Mouse (Mus musculus) embryonic fibroblast, embryonic 13.5 days (primary cell): Measurements from ENCODE around the gene Acot7. TPM values are rescaled to one million over a fixed set of nuclear protein-coding genes. Genes with fewer than 3 reads are reported as not detected.

Experiments
- H3K27ac ChIP-seq: 2 replicates; pipeline ENCODE4 v1.5.1; 2012; ENCODE audit warnings: low read length, control low read depth, inconsistent platforms; ENCODE audit not compliant: insufficient read depth
- H3K4me1 ChIP-seq: 2 replicates; pipeline ENCODE4 v1.6.1; 2011; ENCODE audit warnings: low read length; ENCODE audit not compliant: control insufficient read depth, insufficient read depth
- H3K4me3 ChIP-seq: 2 replicates; pipeline ENCODE4 v1.5.1; 2011; ENCODE audit warnings: mild to moderate bottlenecking, control low read depth, low read length; ENCODE audit not compliant: insufficient read depth
- CTCF ChIP-seq: IDR thresholded peaks from 2 replicates; pipeline ENCODE4 v1.5.1; 2011; ENCODE audit warnings: mild to moderate bottlenecking, control low read depth, low read length, moderate library complexity, borderline replicate concordance; ENCODE audit not compliant: insufficient read depth
- POLR2A ChIP-seq: IDR thresholded peaks from 2 replicates; pipeline ENCODE4 v1.6.1; 2011; ENCODE audit warnings: low read depth, mild to moderate bottlenecking, control low read depth, low read length, moderate library complexity
- polyA plus RNA-seq: library from polyadenylated mRNA; stranded (reverse); fragments of >200 nt; gene quantifications from 2 replicates; pipeline ENCODE4 v1.2.4, GENCODE M21; 2011; ENCODE audit warnings: low read depth; ENCODE audit not compliant: missing spikeins, insufficient read length

Gene Acot7
- polyA plus RNA-seq, 1 experiment: 79.9 TPM

DNA sequence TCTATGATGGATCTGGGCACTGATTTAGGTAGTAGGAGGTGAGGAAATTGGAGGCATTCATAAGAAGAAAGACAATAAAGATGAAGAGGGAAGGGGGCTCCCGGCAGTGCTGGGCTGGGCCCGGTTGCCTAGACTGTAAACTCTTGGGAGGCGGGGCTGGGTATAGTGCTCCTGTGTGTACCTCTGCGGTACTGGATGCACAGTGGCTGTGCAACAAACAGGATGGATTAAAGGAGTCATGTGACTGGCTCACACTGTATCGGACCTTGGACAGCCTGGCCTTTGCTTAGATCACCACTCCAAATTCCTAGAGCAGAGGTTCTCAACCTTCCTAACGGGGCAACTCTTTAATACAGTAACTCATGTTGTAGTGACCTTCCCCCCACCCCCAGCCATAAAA lies 16.3 kb upstream of the Acot7 start:
- TF ChIP-seq POLR2A (no peak), CTCF (no peak)
- H3K27ac ChIP-seq: no peak overlapping the region
- no peaks in the 10 kb centered on the region for H3K4me1 ChIP-seq
- H3K4me3 ChIP-seq: no peak overlapping the region

- Histone ChIP-seq H3K4me3 (no peak overlapping the region), H3K27ac (no peak overlapping the region), H3K4me1 (no peaks in the 10 kb centered on the region)
- TF ChIP-seq POLR2A (no peak), CTCF (no peak)
Observed at GRCm38 (mm10) chr4:152162748-152163147, 15.2 kb upstream of the Acot7 start.

DNA sequence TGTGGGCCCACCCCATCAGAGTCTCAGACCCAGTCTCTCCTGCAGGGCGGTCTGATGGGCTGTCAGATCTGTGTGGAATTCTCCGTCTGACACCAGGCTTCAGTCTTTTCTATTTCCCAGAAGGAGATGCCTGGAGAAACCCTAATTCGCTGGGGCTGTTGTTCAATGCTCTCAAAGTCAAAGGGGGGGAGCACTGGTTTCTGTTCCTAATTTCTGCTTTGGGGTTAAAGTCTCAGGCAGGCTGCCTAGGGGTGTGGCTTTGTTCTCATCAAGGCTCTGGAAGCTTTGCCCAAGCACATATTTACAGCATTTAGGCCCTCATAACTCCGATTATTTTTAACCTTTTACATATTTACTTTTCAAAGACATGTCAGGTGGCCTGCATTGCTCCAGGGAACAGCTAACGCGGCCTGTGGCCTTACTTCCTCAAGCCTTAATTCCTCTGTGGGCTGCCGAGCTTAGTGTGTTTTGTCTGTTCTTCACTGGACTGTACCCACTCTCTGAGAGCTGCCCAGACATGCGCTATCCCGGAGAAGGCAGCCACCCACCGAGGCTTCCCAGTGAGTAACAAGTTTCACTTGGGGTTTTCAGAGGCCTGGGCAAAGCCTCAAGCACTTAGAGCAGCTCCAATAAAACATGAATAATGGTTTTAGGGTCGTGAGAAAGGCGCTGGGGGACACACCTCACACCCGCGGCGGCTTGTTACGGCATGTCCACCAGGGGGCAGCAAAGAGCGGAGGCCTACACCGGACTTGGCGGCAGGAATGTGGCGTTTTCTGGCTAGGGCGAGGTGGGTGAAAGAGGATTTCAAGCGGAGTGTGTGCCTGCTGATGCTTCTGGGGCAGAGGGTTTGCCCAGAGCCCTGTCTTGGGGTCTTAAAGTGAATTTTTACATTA lies 12.7 kb upstream of the Acot7 start:
- H3K4me1 ChIP-seq: no peaks in the 10 kb centered on the region
- no peak overlapping the region for H3K4me3 ChIP-seq
- TF ChIP-seq CTCF (peak; percentile 88), POLR2A (no peak)
- H3K27ac ChIP-seq: peak overlapping the region; percentile 70

- no peak overlapping the region for H3K27ac ChIP-seq
- no peak overlapping the region for H3K4me3 ChIP-seq
- no peaks in the 10 kb centered on the region for H3K4me1 ChIP-seq
- TF ChIP-seq POLR2A (no peak), CTCF (no peak)
Observed at GRCm38 (mm10) chr4:152168052-152168451, 9.9 kb upstream of the Acot7 start.

DNA sequence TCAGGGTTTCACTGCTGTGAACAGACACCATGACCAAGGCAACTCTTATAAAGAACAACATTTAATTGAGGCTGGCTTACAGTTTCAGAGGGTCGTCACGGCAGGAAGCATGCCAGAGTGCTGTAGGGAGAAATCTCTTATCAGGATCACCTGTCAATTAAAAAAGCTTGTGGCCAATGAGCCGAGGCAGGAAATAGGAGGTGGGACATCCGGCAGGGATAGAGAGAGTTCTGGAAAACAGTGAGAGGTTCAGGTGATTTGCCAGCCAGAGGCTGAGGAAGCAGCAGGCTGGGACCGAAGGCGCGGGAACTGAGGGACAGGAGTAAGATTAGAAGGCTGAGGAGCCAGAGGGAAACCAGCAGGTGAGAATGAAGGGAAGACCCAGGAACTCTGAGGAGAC lies 8.8 kb upstream of the Acot7 start:
- no peak overlapping the region for H3K27ac ChIP-seq
- H3K4me3 ChIP-seq: no peak overlapping the region
- TF ChIP-seq POLR2A (no peak), CTCF (no peak)
- H3K4me1 ChIP-seq: no peaks in the 10 kb centered on the region

- no peak for TF ChIP-seq CTCF
- TF ChIP-seq POLR2A: no peak
- H3K4me3 ChIP-seq: no peak overlapping the region
- no peaks in the 10 kb centered on the region for H3K4me1 ChIP-seq
- no peak overlapping the region for H3K27ac ChIP-seq
Observed at GRCm38 (mm10) chr4:152170286-152170685, 7.6 kb upstream of the Acot7 start.

DNA sequence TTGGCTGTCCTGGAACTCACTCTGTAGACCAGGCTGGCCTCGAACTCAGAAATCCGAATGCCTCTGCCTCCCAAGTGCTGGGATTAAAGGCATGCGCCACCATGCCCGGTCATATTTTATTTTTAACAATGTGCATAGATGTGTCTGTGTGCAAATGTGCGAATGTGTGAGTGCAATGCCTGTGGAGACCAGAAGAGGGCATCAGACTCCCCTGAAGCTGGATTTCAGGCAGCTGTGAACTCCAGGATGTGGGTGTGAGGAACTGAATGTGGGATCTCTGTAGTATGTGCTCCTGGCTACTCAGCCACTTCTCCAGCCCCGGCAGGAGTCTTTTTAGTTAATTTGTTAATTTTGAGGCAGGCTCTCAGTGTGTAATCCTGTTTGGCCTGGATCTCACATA lies 6.4 kb upstream of the Acot7 start:
- no peaks in the 10 kb centered on the region for H3K4me1 ChIP-seq
- no peak overlapping the region for H3K4me3 ChIP-seq
- TF ChIP-seq CTCF: no peak
- no peak for TF ChIP-seq POLR2A
- H3K27ac ChIP-seq: no peak overlapping the region

GRCm38 (mm10) chr4:152173041-152173440 lies 4.9 kb upstream of the Acot7 start:
- Histone ChIP-seq H3K4me1 (no peaks in the 10 kb centered on the region; the same call in 1 of the 2 replicates), H3K4me3 (no peak overlapping the region), H3K27ac (no peak overlapping the region)
- no peak for TF ChIP-seq POLR2A
- peak; percentile 88 for TF ChIP-seq CTCF

- TF ChIP-seq CTCF: no peak
- no peak for TF ChIP-seq POLR2A
- Histone ChIP-seq H3K27ac (no peak overlapping the region), H3K4me1 (no peaks in the 10 kb centered on the region; the same call in 1 of the 2 replicates), H3K4me3 (no peak overlapping the region)
Observed at GRCm38 (mm10) chr4:152173956-152174355, 4.0 kb upstream of the Acot7 start.

GRCm38 (mm10) chr4:152176638-152177037 lies 1.3 kb upstream of the Acot7 start:
- H3K4me1 ChIP-seq: peaks cover 6% of the 10 kb centered on the region; the same call in 1 of the 2 replicates
- H3K4me3 ChIP-seq: no peak overlapping the region
- H3K27ac ChIP-seq: no peak overlapping the region
- TF ChIP-seq CTCF (no peak), POLR2A (no peak)
